Mouse (Mus musculus): ENCODE data around the gene Ino80d. TPM values are rescaled to one million over a fixed set of nuclear protein-coding genes. Genes with fewer than 3 reads are reported as not detected.

The Ino80d gene
- polyA plus RNA-seq, 1 experiment from 2014 or later, result 5.9 TPM

- no peaks in the 10 kb centered on the region; the same call in 1 of the 2 replicates for H3K36me3 ChIP-seq (ENCODE audit: control insufficient read depth, insufficient read depth, low read length)
- peak; percentile 50 for DNase-seq (ENCODE audit: low spot score)
- H3K4me2 ChIP-seq (replicated peaks; ENCODE audit: low read depth), result peak overlapping the region; percentile 82
- peak; percentile 19; the same call in 1 of the 2 replicates for ATAC-seq (ENCODE audit: low FRiP score, low TSS enrichment)
- under 1% methylated on average over 11 of the region's 11 CpGs for WGBS
- 0 out of 2 replicates have a peak, but pooled peaks cover 3% of the 10 kb centered on the region for H3K4me1 ChIP-seq (replicated peaks; ENCODE audit: control insufficient read depth, insufficient read depth)
- H3K27ac ChIP-seq (replicated peaks), result peak overlapping the region; percentile 100
- no peak for TF ChIP-seq CTCF (IDR thresholded peaks at IDR 0.05; ENCODE audit: low read depth)
- TF ChIP-seq EP300 (optimal IDR thresholded peaks at IDR 0.05), result no peak
- no peaks in the 10 kb centered on the region for H3K9me3 ChIP-seq (ENCODE audit: control insufficient read depth, low read length)
- no peaks in the 10 kb centered on the region for H3K27me3 ChIP-seq (ENCODE audit: control insufficient read depth, insufficient read depth, low read length)
- peak overlapping the region; percentile 100 for H3K9ac ChIP-seq (ENCODE audit: low read length)
- H3K4me3 ChIP-seq (ENCODE audit: low read depth, low read length), result peak overlapping the region; percentile 96
These were observed 1.6 kb downstream of the Ino80d start for GRCm38 (mm10) chr1:63112865-63113261.

- H3K9ac ChIP-seq (ENCODE audit: low read length), result peak overlapping the region; percentile 100
- 34% methylated on average over 8 of the region's 8 CpGs for WGBS
- H3K4me2 ChIP-seq (replicated peaks; ENCODE audit: low read depth), result peak overlapping the region; percentile 82
- H3K27ac ChIP-seq (replicated peaks), result peak overlapping the region; percentile 100; the same call in 1 of the 2 replicates
- no peak for DNase-seq (ENCODE audit: low spot score)
- no peak for TF ChIP-seq EP300 (optimal IDR thresholded peaks at IDR 0.05)
- TF ChIP-seq CTCF (IDR thresholded peaks at IDR 0.05; ENCODE audit: low read depth), result no peak
- ATAC-seq (ENCODE audit: low FRiP score, low TSS enrichment), result no peak
- peak overlapping the region; percentile 96 for H3K4me3 ChIP-seq (ENCODE audit: low read depth, low read length)
- no peaks in the 10 kb centered on the region for H3K27me3 ChIP-seq (ENCODE audit: control insufficient read depth, insufficient read depth, low read length)
- H3K36me3 ChIP-seq (ENCODE audit: control insufficient read depth, insufficient read depth, low read length), result no peaks in the 10 kb centered on the region
- H3K9me3 ChIP-seq (ENCODE audit: control insufficient read depth, low read length), result no peaks in the 10 kb centered on the region
- H3K4me1 ChIP-seq (replicated peaks; ENCODE audit: control insufficient read depth, insufficient read depth), result 0 out of 2 replicates have a peak, but pooled peaks cover 3% of the 10 kb centered on the region
These were observed 2.2 kb downstream of the Ino80d start for GRCm38 (mm10) chr1:63112151-63112864.

- H3K9ac ChIP-seq (ENCODE audit: low read length), result no peak overlapping the region
- H3K4me1 ChIP-seq (replicated peaks; ENCODE audit: control insufficient read depth, insufficient read depth), result 0 out of 2 replicates have a peak, but pooled peaks cover 3% of the 10 kb centered on the region
- no peak overlapping the region for H3K27ac ChIP-seq (replicated peaks)
These were observed 3.8 kb downstream of the Ino80d start for GRCm38 (mm10) chr1:63110536-63111285.

GRCm38 (mm10) chr1:63107614-63108327 lies 6.7 kb downstream of the Ino80d start:
- 0 out of 2 replicates have a peak overlapping the region, but pooled peaks have one; percentile 30 for H3K27ac ChIP-seq (replicated peaks)
- peaks cover 11% of the 10 kb centered on the region; the same call in 1 of the 2 replicates for H3K36me3 ChIP-seq (ENCODE audit: control insufficient read depth, insufficient read depth, low read length)
- WGBS, result 62% methylated on average over 6 of the region's 6 CpGs
- ATAC-seq (ENCODE audit: low FRiP score, low TSS enrichment) (no peak), DNase-seq (ENCODE audit: low spot score) (no peak)
- TF ChIP-seq EP300 (optimal IDR thresholded peaks at IDR 0.05) (no peak), CTCF (IDR thresholded peaks at IDR 0.05; ENCODE audit: low read depth) (no peak)
- no peaks in the 10 kb centered on the region for H3K9me3 ChIP-seq (ENCODE audit: control insufficient read depth, low read length)
- H3K27me3 ChIP-seq (ENCODE audit: control insufficient read depth, insufficient read depth, low read length), result no peaks in the 10 kb centered on the region
- no peak overlapping the region for H3K4me2 ChIP-seq (replicated peaks; ENCODE audit: low read depth)
- H3K4me3 ChIP-seq (ENCODE audit: low read depth, low read length), result no peak overlapping the region
- 0 out of 2 replicates have a peak, but pooled peaks cover 3% of the 10 kb centered on the region for H3K4me1 ChIP-seq (replicated peaks; ENCODE audit: control insufficient read depth, insufficient read depth)
- no peak overlapping the region for H3K9ac ChIP-seq (ENCODE audit: low read length)

More at GRCm38 (mm10) chr1:63110536-63111285, 3.8 kb downstream of the Ino80d start:
- Histone ChIP-seq H3K9me3 (ENCODE audit: control insufficient read depth, low read length) (no peaks in the 10 kb centered on the region), H3K4me3 (ENCODE audit: low read depth, low read length) (no peak overlapping the region), H3K4me2 (replicated peaks; ENCODE audit: low read depth) (no peak overlapping the region), H3K27me3 (ENCODE audit: control insufficient read depth, insufficient read depth, low read length) (no peaks in the 10 kb centered on the region), H3K36me3 (ENCODE audit: control insufficient read depth, insufficient read depth, low read length) (no peaks in the 10 kb centered on the region)
- TF ChIP-seq EP300 (optimal IDR thresholded peaks at IDR 0.05) (no peak), CTCF (IDR thresholded peaks at IDR 0.05; ENCODE audit: low read depth) (peak; percentile 68)
- ATAC-seq (ENCODE audit: low FRiP score, low TSS enrichment) (no peak), DNase-seq (ENCODE audit: low spot score) (peak; percentile 61)
- 41% methylated on average over 7 of the region's 7 CpGs for WGBS

GRCm38 (mm10) chr1:63102758-63103451 lies 11.6 kb downstream of the Ino80d start:
- no peaks in the 10 kb centered on the region for H3K9me3 ChIP-seq (ENCODE audit: control insufficient read depth, low read length)
- H3K4me3 ChIP-seq (ENCODE audit: low read depth, low read length), result no peak overlapping the region
- no peak overlapping the region for H3K9ac ChIP-seq (ENCODE audit: low read length)
- no peak overlapping the region for H3K27ac ChIP-seq (replicated peaks)
- 89% methylated on average over 12 of the region's 12 CpGs for WGBS
- TF ChIP-seq EP300 (optimal IDR thresholded peaks at IDR 0.05) (no peak), CTCF (IDR thresholded peaks at IDR 0.05; ENCODE audit: low read depth) (no peak)
- H3K4me1 ChIP-seq (replicated peaks; ENCODE audit: control insufficient read depth, insufficient read depth), result no peaks in the 10 kb centered on the region
- no peak overlapping the region for H3K4me2 ChIP-seq (replicated peaks; ENCODE audit: low read depth)
- H3K27me3 ChIP-seq (ENCODE audit: control insufficient read depth, insufficient read depth, low read length), result no peaks in the 10 kb centered on the region
- ATAC-seq (ENCODE audit: low FRiP score, low TSS enrichment) (no peak), DNase-seq (ENCODE audit: low spot score) (no peak)
- peaks cover 25% of the 10 kb centered on the region for H3K36me3 ChIP-seq (ENCODE audit: control insufficient read depth, insufficient read depth, low read length)
